Mouse (Mus musculus) cerebellum, adult 11-12 months (tissue): ENCODE data around the gene Kcnj15.

Experiments used
- DNase-seq: peaks from one replicate; pipeline ENCODE4 v3.0.0; 2022

Gene Kcnj15

DNA sequence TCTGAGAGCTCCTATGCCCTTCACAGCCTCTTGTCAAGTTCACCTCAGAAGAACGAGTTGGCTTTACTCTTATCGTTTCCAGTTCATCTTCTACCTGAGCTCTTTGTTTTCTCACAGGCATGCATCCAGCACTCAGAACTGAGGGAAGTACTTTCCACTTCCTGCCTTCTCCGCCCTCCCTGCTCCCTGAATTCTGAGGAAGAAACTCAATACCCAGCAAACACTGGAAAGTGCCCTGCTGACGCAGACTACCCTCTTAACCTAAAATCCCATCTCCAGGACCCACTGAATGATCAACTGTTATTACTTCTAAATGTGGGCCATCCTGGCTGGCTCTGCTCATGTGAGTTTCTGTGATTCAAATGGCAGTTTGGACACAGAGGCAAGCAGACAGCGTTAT, 8.7 kb upstream of the Kcnj15 start:
- no peak for DNase-seq

DNA sequence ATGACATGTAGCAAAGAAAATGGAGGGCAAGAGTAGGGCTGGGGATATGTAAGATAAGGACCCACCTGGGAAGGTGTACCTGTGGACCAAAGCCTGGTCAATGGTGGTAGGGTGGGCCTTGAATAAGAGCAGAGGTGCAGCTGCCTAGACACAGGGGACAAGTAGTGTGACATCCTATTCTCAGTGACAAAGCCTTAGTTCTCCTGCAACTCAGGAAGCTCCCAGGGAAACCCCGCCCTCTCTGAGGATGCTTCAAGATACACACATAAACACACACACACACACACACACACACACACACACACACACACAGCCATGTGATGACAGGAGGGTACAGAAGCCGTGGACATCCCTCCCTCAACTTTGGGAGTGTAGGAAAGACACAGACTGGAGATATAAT, 710 bp upstream of the Kcnj15 start:
- DNase-seq: no peak

- DNase-seq: no peak
These were observed 742 bp downstream of the Kcnj15 start for GRCm38 (mm10) chr16:95258100-95258499.

GRCm38 (mm10) chr16:95259505-95259904, 2.1 kb downstream of the Kcnj15 start:
- DNase-seq: no peak

DNA sequence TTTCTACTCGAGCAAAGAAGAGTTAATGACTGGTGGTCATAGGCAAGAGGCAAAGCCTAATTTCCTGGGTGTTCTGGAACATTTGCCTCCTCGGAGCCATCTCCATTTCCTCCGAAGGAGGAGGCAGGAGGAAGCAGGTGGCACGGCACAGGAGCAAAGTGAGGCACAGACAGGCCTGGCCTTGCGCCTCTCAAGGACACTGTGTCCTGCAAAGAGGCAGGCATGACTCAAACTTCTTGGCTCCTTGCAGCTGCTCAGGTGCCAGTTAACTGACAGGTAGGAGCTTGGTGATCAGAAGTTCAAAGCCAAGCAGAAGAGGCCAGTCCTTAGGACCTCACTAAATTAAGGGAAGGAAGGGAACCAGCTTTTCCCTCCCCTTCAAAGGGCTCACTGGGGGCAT, 3.3 kb downstream of the Kcnj15 start:
- no peak for DNase-seq

GRCm38 (mm10) chr16:95261807-95262206, 4.4 kb downstream of the Kcnj15 start:
- DNase-seq: no peak

DNA sequence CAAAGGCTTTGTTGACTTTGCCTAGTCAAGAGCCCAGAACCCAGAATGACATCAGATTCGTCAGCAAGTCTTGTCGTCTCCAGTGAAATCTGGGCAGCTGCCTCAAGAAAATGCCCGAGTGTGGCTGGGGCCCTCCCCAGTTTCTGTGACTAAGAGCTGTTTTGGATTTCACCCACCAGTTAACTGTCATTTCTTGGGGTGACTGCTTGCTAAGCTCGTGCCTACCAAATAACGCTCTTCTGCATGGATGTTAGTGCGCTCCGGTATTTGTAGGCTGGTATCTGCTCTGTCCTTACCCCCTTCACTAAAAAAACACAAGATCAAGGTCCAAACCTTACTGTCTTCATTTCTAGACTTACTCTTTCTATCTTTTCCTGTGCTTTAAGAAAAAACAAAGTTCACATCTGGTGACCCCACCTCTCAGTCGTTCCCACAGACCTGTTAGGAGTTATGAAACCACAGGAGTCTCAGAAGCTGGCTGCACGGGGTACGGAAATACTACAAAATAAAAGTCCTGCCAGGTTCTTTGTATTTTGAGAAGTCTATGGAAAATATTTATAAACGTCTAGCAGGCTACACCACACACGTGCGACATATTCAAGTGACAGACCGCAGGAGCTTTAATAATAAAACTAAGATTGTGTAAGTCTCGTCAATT, 5.5 kb downstream of the Kcnj15 start:
- DNase-seq: no peak

DNA sequence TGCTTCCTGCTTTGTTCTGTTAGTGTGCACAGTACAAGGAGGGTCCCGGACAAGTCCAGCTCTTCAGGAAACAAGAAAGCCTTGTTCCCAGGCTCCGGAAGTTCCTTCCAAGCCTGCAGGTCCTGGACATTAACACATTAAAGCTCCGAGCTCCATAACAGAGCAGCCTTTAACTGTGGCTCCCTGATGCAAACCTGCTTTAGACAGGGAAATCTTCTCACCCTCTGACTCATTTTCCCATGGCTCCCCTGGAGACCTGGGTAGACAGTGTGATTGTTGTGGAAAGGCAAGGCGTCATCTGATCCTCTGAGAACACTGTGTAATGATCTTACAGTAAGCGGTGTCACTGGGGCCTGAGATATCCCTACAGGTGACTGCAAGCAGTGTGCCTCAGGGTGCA, 7.0 kb downstream of the Kcnj15 start:
- DNase-seq: no peak

DNA sequence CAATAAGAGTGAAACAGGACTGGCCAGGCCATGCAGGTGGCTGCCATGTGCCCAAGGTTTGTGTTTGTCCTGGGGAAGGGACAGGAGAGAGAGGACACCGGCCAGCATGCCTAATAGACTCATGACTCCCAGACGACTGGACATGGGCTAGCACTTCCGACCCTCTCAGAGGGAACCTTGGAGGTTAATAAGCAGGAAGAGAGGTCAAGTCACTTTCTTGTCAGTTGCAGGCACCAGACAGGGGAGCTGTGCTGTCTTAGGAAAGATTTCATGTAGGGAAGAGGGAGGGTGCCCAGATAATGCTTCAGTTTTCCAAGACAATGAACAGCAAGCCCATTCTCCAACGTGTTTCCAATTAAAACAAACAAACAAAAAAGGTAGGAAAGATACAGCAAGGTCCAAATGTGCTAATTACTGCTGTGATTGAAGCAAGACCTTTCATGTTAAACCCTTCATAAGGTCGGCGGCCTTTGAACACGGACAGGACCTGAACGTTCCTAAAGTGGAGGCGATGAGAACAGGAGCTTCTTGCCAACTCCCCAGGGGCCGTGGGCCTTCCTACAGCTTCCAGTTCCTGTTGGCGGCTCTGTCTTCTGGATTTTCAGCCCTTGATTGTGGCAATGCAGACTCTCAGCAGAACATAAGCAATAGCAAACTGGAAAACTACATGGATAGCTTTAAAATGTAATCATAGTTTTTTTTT, 10.3 kb downstream of the Kcnj15 start:
- DNase-seq: no peak

- no peak for DNase-seq
These were observed 12.3 kb downstream of the Kcnj15 start for GRCm38 (mm10) chr16:95269610-95270009.

- DNase-seq: no peak
These were observed 15.7 kb downstream of the Kcnj15 start for GRCm38 (mm10) chr16:95273101-95273500.

DNA sequence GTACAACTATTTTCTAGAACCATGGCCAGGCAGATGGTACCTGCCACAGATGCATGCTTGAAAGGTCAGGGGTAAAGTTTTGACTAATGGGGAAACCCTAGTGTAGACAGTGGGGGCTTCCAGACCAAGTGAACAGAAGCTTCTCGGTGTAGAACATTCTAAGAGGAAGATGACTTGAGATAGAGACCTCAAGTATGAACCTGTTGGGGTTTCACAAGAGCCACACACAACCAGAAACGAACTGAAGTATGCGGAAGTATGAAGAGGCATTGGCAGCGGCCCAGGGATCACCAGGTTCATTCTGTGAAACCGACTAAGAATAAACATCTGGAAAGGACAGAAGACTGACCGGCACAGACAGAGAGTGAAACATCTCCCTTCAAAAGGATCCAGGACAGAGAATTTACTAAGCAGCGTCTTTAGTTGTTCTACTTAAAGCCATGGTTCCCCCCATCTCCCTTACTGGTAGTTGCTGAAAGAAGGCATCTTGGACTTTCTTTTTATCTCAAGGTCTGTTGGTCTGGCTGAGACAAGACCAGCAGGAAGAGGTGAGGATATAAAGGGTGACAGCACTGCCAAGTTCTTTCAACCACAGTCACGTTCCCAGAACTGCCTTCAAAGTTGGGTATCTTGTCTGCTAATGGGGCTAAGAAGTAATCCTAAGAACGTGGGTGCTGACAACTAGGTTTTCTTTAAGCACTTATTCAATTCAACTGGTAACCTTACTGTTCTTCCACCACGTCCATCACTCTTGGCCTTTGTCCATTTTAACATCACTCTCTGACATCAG, 18.6 kb downstream of the Kcnj15 start:
- no peak for DNase-seq

- DNase-seq: no peak
These were observed 21.7 kb downstream of the Kcnj15 start for GRCm38 (mm10) chr16:95279015-95279414.

DNA sequence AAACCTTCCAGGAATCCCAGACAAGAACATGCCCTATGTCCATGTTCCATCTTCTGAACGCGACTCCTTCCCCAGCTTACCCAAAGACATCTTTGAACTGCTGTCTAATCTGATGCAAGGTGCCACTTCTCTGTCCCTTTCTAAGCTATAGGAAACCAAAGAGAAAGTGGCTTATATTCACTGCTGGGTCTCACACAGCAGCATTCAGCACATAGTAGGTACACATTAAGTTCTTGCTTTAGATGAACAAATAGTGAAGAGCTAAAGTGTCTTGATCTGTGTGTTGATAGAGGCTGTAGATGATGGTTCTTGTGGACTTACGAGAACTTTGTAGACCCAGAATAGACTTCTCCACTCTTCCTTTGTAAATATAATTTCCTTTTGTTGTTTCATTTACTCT, 23.0 kb downstream of the Kcnj15 start:
- DNase-seq: no peak

DNA sequence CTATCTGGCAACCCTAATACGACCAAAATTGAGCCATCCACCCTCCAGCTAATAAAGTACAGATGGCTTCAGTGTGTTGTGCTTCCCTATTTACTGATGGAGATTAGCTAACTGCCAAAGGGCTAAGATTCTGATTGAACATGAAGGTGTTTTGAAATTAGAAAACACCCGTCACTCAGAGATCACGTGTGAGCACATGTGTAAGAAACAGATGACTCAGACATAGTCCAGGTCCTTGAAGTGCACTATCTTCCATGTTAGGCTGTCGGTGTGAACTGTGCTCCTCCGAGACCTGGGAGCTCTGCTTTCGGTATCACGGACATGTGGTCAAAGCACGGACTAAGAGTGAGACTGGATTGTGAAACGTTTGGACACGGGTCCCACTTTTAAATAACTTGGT, 26.0 kb downstream of the Kcnj15 start:
- DNase-seq: no peak

GRCm38 (mm10) chr16:95284085-95284727, 26.8 kb downstream of the Kcnj15 start:
- no peak for DNase-seq

DNA sequence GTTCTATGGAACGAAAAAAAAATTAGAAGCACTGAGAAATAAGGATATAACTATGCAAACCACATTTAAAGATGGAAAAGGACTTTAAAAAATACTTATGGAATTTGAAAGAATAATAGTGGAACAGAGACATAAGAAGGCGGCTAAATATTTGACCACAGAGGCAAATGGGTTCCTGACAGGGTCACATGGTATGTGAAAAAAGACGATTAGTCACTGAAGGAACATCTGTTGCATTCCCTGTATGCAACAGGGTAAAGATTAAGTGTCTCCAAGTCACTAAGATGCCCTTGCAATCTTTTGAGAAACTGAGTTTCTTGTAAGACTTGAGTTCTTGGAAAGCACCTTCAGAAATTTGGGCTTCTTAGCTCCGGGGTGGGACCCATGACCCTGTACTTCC, 27.7 kb downstream of the Kcnj15 start:
- DNase-seq: no peak

DNA sequence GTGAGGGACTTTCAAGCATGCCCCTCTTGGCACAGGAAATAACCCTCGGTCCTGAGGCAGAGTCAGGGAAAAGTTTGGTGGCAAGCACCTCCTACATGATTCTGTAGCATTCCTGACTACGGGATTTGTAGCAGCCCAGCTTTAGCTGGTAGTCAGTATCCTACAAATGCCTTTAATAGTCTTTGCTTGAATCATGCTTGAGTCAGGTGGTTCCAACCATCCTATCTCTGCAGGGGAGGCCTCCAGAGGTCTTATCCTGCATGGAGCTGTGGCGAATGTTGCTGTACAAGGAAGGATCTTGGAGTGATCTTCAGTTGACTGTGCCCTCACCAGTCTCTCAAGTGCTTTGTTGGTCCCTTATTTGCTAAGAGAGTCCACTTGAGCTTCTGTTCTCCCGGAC, 28.4 kb downstream of the Kcnj15 start:
- DNase-seq: no peak

- no peak for DNase-seq
These were observed 30.3 kb downstream of the Kcnj15 start for GRCm38 (mm10) chr16:95287656-95288055.

GRCm38 (mm10) chr16:95289375-95289774, 32.0 kb downstream of the Kcnj15 start:
- DNase-seq: no peak

DNA sequence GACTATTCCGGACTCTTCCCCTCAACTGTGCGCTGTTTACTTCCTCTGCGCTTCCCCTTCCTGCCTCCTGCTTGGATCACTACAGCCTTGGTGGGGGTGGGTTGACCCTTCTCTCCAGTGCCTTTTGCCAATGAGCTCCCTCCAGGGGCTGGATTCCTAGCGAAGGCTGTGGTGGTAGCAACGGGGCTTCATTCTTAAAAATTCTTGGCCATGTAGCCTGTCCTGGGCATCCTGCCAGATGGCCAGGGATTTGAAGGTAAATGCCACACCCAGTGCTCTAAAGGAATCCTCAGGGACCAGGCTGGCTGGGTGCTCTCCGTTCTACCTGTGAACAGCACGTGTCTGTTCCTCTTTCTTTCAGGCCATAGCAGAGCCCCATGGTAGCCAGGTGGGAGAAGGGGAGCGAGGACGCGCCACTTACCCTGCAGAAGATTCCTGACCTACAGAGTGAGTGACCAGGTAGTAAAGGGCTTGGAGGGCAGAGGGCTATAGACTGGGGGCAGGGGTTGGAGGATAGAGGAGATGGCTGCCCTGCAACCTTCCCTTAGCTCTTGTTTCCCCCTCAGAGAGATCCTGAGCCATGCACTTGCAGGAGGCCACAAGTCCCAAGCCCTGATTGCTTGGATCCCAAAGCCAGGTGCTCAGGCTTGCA, 34.2 kb downstream of the Kcnj15 start:
- no peak for DNase-seq

DNA sequence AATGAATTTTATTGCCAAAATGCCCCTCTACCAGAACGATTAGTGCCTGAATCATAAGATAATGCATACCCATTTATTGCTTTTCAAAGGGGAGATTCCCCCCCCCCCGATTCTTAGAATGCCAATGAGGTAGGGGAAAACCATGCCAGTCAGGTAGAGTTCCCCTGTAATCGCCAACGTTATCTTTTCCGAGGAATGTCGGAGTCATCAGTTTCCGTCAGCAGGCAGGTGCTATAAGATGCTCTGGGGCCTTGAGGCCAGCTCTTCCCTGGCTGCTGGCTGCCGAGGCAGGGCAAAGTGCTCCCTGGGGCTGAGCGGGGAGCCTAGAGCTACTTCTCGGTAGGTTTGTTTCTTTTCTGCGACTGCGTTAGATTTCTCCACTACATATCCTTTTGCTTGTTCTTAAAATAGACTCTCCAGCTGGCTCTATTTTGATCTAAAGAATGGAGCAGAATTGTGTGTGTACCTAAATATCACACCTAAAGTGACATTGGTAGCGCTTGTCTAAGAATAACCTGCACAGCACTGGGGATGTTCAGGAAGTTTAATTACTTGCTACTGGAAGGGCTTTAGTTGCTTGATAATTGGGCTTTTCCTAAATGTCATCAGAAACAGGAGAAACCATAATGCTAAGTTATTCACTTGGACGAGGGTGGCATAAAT, 35.6 kb downstream of the Kcnj15 start:
- no peak for DNase-seq
